Mouse (Mus musculus): Measurements from ENCODE around the gene Zp1. TPM values are rescaled to one million over a fixed set of nuclear protein-coding genes. Genes with fewer than 3 reads are reported as not detected.

The Zp1 gene
- polyA plus RNA-seq, 1 experiment from 2014 or later = 0.33 TPM

DNA sequence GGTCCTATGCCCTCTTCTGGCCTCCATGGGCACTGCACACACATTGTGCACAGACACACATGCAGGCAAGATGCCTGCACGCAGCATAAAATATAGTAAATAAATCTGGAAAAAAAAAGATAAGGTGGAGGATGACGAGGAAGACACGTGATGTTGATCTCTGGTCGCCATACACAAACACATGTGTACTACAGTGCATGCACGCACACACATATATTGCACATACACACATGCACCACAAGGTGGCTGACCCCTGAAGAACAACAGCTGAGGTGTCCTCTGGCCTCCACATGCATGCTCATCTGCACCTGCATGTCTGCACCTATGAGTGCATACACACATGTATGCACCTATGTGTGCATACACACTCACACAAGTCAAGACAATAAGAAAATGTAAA lies 15.6 kb upstream of the Zp1 start:
- 90% methylated on average over 5 of the region's 5 CpGs for WGBS
- Histone ChIP-seq H3K4me1 (ENCODE audit: control insufficient read depth, insufficient read depth, low read length) (peaks cover 6% of the 10 kb centered on the region), H3K9me3 (ENCODE audit: control insufficient read depth, low read length) (no peaks in the 10 kb centered on the region), H3K9ac (replicated peaks; ENCODE audit: low read length) (no peak overlapping the region), H3K4me2 (ENCODE audit: low read length) (no peak overlapping the region), H3K36me3 (ENCODE audit: control insufficient read depth, insufficient read depth, low read length) (no peaks in the 10 kb centered on the region), H3K27ac (replicated peaks; ENCODE audit: low read depth, low read length) (no peak overlapping the region), H3K27me3 (ENCODE audit: control insufficient read depth, insufficient read depth, low read length) (no peaks in the 10 kb centered on the region), H3K4me3 (replicated peaks; ENCODE audit: low read depth, low read length) (no peak overlapping the region)
- DNase-seq = no peak
- ATAC-seq (ENCODE audit: low FRiP score, low TSS enrichment) = no peak

DNA sequence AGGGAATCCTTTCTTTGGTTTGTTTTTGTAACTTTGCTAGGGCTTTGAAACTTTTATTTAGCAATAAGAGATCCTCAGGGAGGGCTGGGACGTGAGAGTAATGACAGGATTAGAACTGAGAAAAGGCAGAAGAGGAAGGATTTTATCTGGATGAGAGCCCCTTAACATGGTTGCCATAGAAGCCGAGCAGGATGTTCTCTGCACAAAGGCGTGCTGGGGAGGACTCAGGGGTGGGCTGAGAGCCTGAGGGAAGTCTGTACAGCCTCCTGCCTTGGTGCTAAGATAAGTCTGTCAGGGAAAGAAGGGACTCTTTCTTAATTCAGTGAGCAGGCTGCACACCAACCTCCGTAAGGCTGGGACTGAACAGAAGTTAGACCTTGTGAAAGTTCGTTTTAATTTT lies 14.6 kb upstream of the Zp1 start:
- ATAC-seq (ENCODE audit: low FRiP score, low TSS enrichment) (no peak), DNase-seq (peak; percentile 17)
- Histone ChIP-seq H3K27ac (replicated peaks; ENCODE audit: low read depth, low read length) (no peak overlapping the region), H3K36me3 (ENCODE audit: control insufficient read depth, insufficient read depth, low read length) (no peaks in the 10 kb centered on the region), H3K4me1 (ENCODE audit: control insufficient read depth, insufficient read depth, low read length) (no peaks in the 10 kb centered on the region), H3K9ac (replicated peaks; ENCODE audit: low read length) (no peak overlapping the region), H3K4me2 (ENCODE audit: low read length) (no peak overlapping the region), H3K9me3 (ENCODE audit: control insufficient read depth, low read length) (no peaks in the 10 kb centered on the region), H3K4me3 (replicated peaks; ENCODE audit: low read depth, low read length) (no peak overlapping the region), H3K27me3 (ENCODE audit: control insufficient read depth, insufficient read depth, low read length) (no peaks in the 10 kb centered on the region)
- WGBS = 10% methylated on average over 5 of the region's 5 CpGs

DNA sequence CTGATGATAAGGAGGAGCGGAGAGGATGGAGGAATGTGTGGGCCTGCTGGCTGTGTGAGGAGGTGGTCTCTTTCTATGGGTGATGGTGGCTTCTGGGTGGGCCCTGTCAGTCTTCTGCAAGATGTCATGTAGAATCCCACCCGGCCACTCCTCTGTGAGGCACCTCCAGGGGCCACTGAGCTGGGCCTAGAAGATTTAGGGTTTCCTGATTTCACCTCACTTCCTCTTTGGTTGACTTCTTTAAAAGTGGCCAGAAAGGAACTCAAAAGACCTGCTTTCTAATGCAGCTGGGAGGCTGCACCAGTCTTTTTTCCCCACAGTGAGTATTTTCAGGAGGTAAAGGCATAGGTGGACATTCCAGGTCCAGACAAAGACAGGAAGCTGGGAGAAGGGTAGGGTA lies 10.2 kb upstream of the Zp1 start:
- no peaks in the 10 kb centered on the region for H3K4me1 ChIP-seq (ENCODE audit: control insufficient read depth, insufficient read depth, low read length)
- no peak overlapping the region for H3K27ac ChIP-seq (replicated peaks; ENCODE audit: low read depth, low read length)
- DNase-seq (no peak), ATAC-seq (ENCODE audit: low FRiP score, low TSS enrichment) (no peak)
- H3K27me3 ChIP-seq (ENCODE audit: control insufficient read depth, insufficient read depth, low read length) = no peaks in the 10 kb centered on the region
- H3K36me3 ChIP-seq (ENCODE audit: control insufficient read depth, insufficient read depth, low read length) = no peaks in the 10 kb centered on the region
- H3K9me3 ChIP-seq (ENCODE audit: control insufficient read depth, low read length) = no peaks in the 10 kb centered on the region
- WGBS = 71% methylated on average over 2 of the region's 2 CpGs
- H3K4me2 ChIP-seq (ENCODE audit: low read length) = no peak overlapping the region
- H3K9ac ChIP-seq (replicated peaks; ENCODE audit: low read length) = no peak overlapping the region
- no peak overlapping the region for H3K4me3 ChIP-seq (replicated peaks; ENCODE audit: low read depth, low read length)

DNA sequence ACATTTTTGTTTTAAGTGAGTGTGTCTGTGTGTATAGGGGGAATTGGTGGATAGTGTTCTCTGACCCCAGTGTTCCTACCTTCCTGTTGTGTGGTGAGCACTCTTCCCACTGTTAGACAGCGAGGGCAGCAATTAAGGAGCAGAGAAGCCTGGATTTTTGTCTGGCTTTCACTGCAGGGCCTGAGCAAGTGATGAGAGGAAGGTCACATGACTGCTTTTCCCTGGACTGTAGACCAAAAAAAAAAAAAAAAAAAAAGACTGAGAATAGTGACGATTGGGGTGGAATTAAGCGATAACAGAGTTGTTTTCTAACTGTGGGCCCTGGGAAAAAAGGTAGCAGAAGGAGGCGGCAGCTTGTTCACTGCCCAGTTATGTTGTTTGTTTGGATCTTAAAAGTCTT lies 6.2 kb upstream of the Zp1 start:
- Histone ChIP-seq H3K9me3 (ENCODE audit: control insufficient read depth, low read length) (no peaks in the 10 kb centered on the region), H3K4me1 (ENCODE audit: control insufficient read depth, insufficient read depth, low read length) (no peaks in the 10 kb centered on the region), H3K4me3 (replicated peaks; ENCODE audit: low read depth, low read length) (no peak overlapping the region), H3K36me3 (ENCODE audit: control insufficient read depth, insufficient read depth, low read length) (no peaks in the 10 kb centered on the region), H3K27me3 (ENCODE audit: control insufficient read depth, insufficient read depth, low read length) (no peaks in the 10 kb centered on the region), H3K4me2 (ENCODE audit: low read length) (no peak overlapping the region), H3K9ac (replicated peaks; ENCODE audit: low read length) (no peak overlapping the region), H3K27ac (replicated peaks; ENCODE audit: low read depth, low read length) (no peak overlapping the region)
- WGBS = 31% methylated on average over 4 of the region's 4 CpGs
- no peak for ATAC-seq (ENCODE audit: low FRiP score, low TSS enrichment)
- no peak for DNase-seq

DNA sequence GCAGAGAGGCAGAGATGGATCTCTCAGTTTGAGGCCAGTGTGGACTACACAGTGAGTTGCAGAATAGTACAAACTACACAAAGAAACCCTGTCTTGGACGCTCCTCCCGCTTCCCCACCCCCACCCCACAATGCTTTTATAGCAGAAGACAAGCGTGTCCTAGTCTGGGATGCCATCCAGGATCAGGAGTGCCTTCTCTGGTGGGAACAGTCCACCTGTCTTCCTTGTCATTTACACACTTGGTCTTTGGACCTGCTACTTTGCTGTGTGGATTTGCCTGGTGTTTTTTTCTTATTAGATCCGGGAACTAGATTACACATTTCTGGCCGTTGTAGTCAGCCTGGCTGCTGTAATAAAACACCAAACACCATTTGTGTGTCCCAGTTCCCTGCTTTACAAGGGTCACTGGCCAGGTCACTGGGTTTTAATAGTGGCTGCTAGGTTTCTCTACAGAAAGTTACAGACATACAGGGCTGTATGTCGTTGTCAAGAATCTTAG lies 5.7 kb upstream of the Zp1 start:
- no peaks in the 10 kb centered on the region for H3K4me1 ChIP-seq (ENCODE audit: control insufficient read depth, insufficient read depth, low read length)
- no peak overlapping the region for H3K9ac ChIP-seq (replicated peaks; ENCODE audit: low read length)
- H3K27ac ChIP-seq (replicated peaks; ENCODE audit: low read depth, low read length) = no peak overlapping the region
- no peak overlapping the region for H3K4me2 ChIP-seq (ENCODE audit: low read length)
- 6% methylated on average over 6 of the region's 6 CpGs for WGBS
- H3K27me3 ChIP-seq (ENCODE audit: control insufficient read depth, insufficient read depth, low read length) = no peaks in the 10 kb centered on the region
- H3K4me3 ChIP-seq (replicated peaks; ENCODE audit: low read depth, low read length) = no peak overlapping the region
- H3K36me3 ChIP-seq (ENCODE audit: control insufficient read depth, insufficient read depth, low read length) = no peaks in the 10 kb centered on the region
- ATAC-seq (ENCODE audit: low FRiP score, low TSS enrichment) (no peak), DNase-seq (peak; percentile 30)
- no peaks in the 10 kb centered on the region for H3K9me3 ChIP-seq (ENCODE audit: control insufficient read depth, low read length)

DNA sequence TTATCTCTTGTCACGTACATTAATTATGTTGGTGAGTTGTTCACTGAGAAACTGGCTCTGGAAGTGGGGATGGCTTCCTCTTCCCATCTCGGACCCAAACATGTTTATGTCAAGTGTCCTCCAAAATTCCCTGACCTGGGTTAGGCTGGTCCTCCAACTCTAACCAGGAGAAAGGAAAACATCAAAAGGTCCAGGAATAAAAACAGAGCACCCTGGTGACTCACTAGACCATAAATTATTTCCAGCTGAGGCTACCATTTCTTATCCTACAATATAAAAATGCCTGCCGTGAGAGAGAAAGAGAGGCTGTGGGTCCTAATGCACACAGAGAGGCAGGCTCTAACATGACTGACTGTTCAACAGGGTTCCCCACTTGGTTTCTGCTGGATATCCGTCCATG lies 3.8 kb upstream of the Zp1 start:
- Histone ChIP-seq H3K27me3 (ENCODE audit: control insufficient read depth, insufficient read depth, low read length) (no peaks in the 10 kb centered on the region), H3K4me3 (replicated peaks; ENCODE audit: low read depth, low read length) (no peak overlapping the region), H3K4me1 (ENCODE audit: control insufficient read depth, insufficient read depth, low read length) (no peaks in the 10 kb centered on the region), H3K36me3 (ENCODE audit: control insufficient read depth, insufficient read depth, low read length) (no peaks in the 10 kb centered on the region), H3K9me3 (ENCODE audit: control insufficient read depth, low read length) (no peaks in the 10 kb centered on the region), H3K27ac (replicated peaks; ENCODE audit: low read depth, low read length) (no peak overlapping the region), H3K4me2 (ENCODE audit: low read length) (no peak overlapping the region), H3K9ac (replicated peaks; ENCODE audit: low read length) (no peak overlapping the region)
- WGBS = 83% methylated on average over 4 of the region's 4 CpGs
- ATAC-seq (ENCODE audit: low FRiP score, low TSS enrichment) (no peak), DNase-seq (no peak)

DNA sequence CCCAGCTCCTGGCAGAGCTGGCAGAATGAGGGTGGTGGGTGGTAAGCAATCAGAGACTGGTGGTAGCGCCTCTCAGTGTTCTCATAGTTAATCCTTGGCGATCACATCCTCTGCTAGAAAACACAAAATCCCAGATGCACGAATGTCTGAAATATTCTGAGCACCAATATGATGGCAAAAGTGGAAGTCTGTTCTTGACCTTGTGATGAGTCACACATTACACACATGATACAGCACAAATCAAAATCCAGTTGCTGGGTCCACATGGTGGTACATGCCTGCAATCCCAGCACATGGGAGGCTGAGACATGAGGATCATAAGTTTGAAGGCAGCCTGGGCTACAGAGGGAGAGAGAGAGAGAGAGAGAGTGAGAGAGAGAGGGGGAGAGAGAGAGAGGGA lies 626 bp upstream of the Zp1 start:
- DNase-seq (no peak), ATAC-seq (ENCODE audit: low FRiP score, low TSS enrichment) (no peak)
- Histone ChIP-seq H3K4me3 (replicated peaks; ENCODE audit: low read depth, low read length) (no peak overlapping the region), H3K4me2 (ENCODE audit: low read length) (no peak overlapping the region), H3K36me3 (ENCODE audit: control insufficient read depth, insufficient read depth, low read length) (no peaks in the 10 kb centered on the region), H3K9ac (replicated peaks; ENCODE audit: low read length) (no peak overlapping the region), H3K27ac (replicated peaks; ENCODE audit: low read depth, low read length) (no peak overlapping the region), H3K27me3 (ENCODE audit: control insufficient read depth, insufficient read depth, low read length) (no peaks in the 10 kb centered on the region), H3K4me1 (ENCODE audit: control insufficient read depth, insufficient read depth, low read length) (no peaks in the 10 kb centered on the region), H3K9me3 (ENCODE audit: control insufficient read depth, low read length) (no peaks in the 10 kb centered on the region)
- WGBS = 80% methylated on average over 3 of the region's 3 CpGs

DNA sequence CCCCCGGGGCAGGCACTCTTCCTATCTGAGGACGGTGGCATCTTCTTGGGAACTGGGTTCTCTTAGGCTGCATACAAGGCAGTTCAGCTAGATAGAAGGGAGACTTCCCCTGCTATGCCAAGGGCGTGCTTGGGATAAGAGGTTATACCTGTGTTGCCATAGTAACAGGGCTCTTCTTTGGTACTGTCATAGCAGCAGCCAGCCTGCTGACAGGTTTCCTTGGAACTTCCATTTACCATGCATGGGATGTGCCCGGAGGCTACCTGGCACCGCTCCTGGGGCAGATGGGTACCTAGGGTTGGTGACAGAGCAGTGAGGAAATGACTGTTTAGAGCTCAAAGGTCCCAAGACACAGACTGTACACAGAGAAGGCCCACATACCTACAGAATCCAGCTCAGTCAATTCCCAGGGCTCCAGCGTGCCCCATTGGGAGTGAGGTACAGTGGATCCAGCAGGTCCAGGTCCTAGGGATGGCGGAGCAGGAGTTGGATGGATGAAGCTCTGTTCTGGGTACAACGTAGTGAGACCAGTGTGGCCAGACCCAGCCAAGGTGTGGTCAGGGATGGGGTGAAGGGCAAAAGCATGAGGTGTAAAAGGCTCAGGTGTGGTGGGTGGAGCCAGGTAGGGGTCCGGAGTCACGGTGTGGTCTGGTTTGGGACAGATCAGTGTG lies 2.0 kb downstream of the Zp1 start:
- ATAC-seq (ENCODE audit: low FRiP score, low TSS enrichment) (no peak), DNase-seq (peak; percentile 33)
- no peak overlapping the region for H3K4me3 ChIP-seq (replicated peaks; ENCODE audit: low read depth, low read length)
- H3K27me3 ChIP-seq (ENCODE audit: control insufficient read depth, insufficient read depth, low read length) = no peaks in the 10 kb centered on the region
- H3K4me2 ChIP-seq (ENCODE audit: low read length) = no peak overlapping the region
- no peak overlapping the region for H3K9ac ChIP-seq (replicated peaks; ENCODE audit: low read length)
- 84% methylated on average over 10 of the region's 10 CpGs for WGBS
- no peak overlapping the region for H3K27ac ChIP-seq (replicated peaks; ENCODE audit: low read depth, low read length)
- H3K36me3 ChIP-seq (ENCODE audit: control insufficient read depth, insufficient read depth, low read length) = no peaks in the 10 kb centered on the region
- no peaks in the 10 kb centered on the region for H3K9me3 ChIP-seq (ENCODE audit: control insufficient read depth, low read length)
- no peaks in the 10 kb centered on the region for H3K4me1 ChIP-seq (ENCODE audit: control insufficient read depth, insufficient read depth, low read length)

DNA sequence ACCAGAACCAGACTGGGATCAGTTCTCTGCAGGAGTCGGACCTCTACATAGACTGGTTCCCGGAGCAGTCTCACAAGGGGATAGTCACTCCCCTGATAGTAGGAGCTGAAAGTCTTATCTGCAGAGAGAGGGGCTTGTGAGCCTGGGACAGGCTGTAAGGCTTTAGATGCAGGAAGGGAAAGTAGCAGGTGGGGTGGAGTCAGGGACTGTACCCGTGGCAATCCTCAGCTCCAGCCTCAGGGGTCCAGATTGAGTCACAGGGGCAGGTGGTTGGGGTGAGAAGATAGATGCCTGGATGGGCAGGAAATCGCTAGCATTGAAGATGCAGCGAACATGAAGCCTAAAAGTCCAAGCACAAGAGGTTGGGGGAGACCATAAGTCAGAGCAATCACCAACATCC lies 3.9 kb downstream of the Zp1 start:
- 69% methylated on average over 5 of the region's 5 CpGs for WGBS
- H3K9me3 ChIP-seq (ENCODE audit: control insufficient read depth, low read length) = no peaks in the 10 kb centered on the region
- H3K27ac ChIP-seq (replicated peaks; ENCODE audit: low read depth, low read length) = no peak overlapping the region
- H3K4me2 ChIP-seq (ENCODE audit: low read length) = no peak overlapping the region
- H3K4me1 ChIP-seq (ENCODE audit: control insufficient read depth, insufficient read depth, low read length) = no peaks in the 10 kb centered on the region
- no peaks in the 10 kb centered on the region for H3K36me3 ChIP-seq (ENCODE audit: control insufficient read depth, insufficient read depth, low read length)
- H3K9ac ChIP-seq (replicated peaks; ENCODE audit: low read length) = no peak overlapping the region
- H3K4me3 ChIP-seq (replicated peaks; ENCODE audit: low read depth, low read length) = no peak overlapping the region
- no peak for ATAC-seq (ENCODE audit: low FRiP score, low TSS enrichment)
- no peaks in the 10 kb centered on the region for H3K27me3 ChIP-seq (ENCODE audit: control insufficient read depth, insufficient read depth, low read length)
- DNase-seq = no peak

Data from midbrain, embryonic 14.5 days (tissue).